In the genomic region with DNA sequence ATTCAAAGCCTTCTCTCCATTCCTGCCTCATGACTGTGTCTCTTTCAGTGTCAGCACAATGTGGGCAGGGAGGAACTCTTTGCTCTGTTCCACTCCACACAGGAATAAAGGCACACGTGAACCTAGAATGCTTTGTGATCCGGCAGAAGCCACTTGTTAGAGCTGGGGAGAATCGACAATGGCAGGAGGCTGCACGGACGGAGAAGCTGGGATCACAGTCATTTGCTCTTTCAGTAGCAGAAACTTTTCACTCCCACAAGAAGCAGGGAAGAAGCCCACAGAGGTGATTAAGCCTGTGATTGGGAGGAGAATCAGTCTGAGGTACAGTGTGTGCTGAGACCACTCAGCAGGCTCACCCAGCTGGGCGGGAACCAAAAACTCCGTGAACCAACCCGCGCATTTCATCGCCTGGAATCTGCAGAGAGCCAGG, we compare ENCODE assay signal across 9 mouse cellular contexts.
A peak's percentile ranks its signal among the peaks of the same experiment; 100 is the strongest.
DNase-seq lines count a peak whose midpoint lies in the region; ATAC-seq lines count a peak whose summit lies in the region.
"Had no signal": no experiment of that assay in that cellular context is flagged by ENCODE, and none has a peak within 500 bp of the region (broad histone marks: within the 10 kb centered on the region; RNA-seq: fewer than 3 reads in every experiment).

No protein-coding gene starts in this region.

- H3K4me2 ChIP-seq in heart, embryonic 11.5 days, result peak overlapping the region; percentile 45
- H3K4me2 ChIP-seq in hindbrain, embryonic 12.5 days (replicated peaks), result peak overlapping the region; percentile 42
- H3K4me2 ChIP-seq in midbrain, embryonic 16.5 days (ENCODE audit: low read length), result peak overlapping the region; percentile 54
- H3K4me2 ChIP-seq in liver, embryonic 12.5 days, result no peak overlapping the region

- 34% methylated on average over 10 of the region's 10 CpGs for WGBS in heart, embryonic 11.5 days (ENCODE audit: insufficient replicate concordance)
- 8% methylated on average over 10 of the region's 10 CpGs for WGBS in hindbrain, embryonic 12.5 days
- WGBS in midbrain, embryonic 16.5 days, result 4% methylated on average over 10 of the region's 10 CpGs
- WGBS in liver, embryonic 12.5 days (ENCODE audit: insufficient replicate concordance), result 30% methylated on average over 10 of the region's 10 CpGs

- intact Hi-C loops in heart, postnatal 25 days (cut with DNase I), result no loop called here

- H3K27me3 ChIP-seq in heart, embryonic 11.5 days (ENCODE audit: control insufficient read depth, insufficient read depth, low read length), result no peaks in the 10 kb centered on the region
- H3K27me3 ChIP-seq in hindbrain, embryonic 12.5 days, result 0 out of 2 replicates have a peak, but pooled peaks cover 4% of the 10 kb centered on the region
- H3K27me3 ChIP-seq in midbrain, embryonic 16.5 days (ENCODE audit: control insufficient read depth, insufficient read depth, low read depth, low read length), result no peaks in the 10 kb centered on the region
- no peaks in the 10 kb centered on the region for H3K27me3 ChIP-seq in liver, embryonic 12.5 days (replicated peaks)

- no peaks in the 10 kb centered on the region for H3K36me3 ChIP-seq in heart, embryonic 11.5 days (ENCODE audit: control insufficient read depth, insufficient read depth, low read length)
- H3K36me3 ChIP-seq in hindbrain, embryonic 12.5 days, result no peaks in the 10 kb centered on the region
- no peaks in the 10 kb centered on the region for H3K36me3 ChIP-seq in midbrain, embryonic 16.5 days (ENCODE audit: control insufficient read depth, insufficient read depth, low read length)
- H3K36me3 ChIP-seq in liver, embryonic 12.5 days, result no peaks in the 10 kb centered on the region

- no peak overlapping the region for H3K9ac ChIP-seq in heart, embryonic 11.5 days (ENCODE audit: low read depth, low read length)
- H3K9ac ChIP-seq in hindbrain, embryonic 12.5 days, result no peak overlapping the region
- H3K9ac ChIP-seq in midbrain, embryonic 16.5 days (ENCODE audit: low read depth, low read length), result 0 out of 2 replicates have a peak overlapping the region, but pooled peaks have one; percentile 10
- no peak overlapping the region for H3K9ac ChIP-seq in liver, embryonic 12.5 days

- no peak for DNase-seq in heart, postnatal 4 days
- peak; percentile 23 for DNase-seq in brain, adult 2 months (ENCODE audit: low read depth, low spot score)
- DNase-seq in adrenal gland, adult 18-20 months (ENCODE audit: low spot score in 2 of 2), result no peak
- DNase-seq in heart, postnatal 25 days (ENCODE audit: low spot score), result no peak

- no peaks in the 10 kb centered on the region for H3K4me1 ChIP-seq in heart, embryonic 11.5 days (ENCODE audit: control insufficient read depth, insufficient read depth, low read length)
- peaks cover 9% of the 10 kb centered on the region; the same call in 1 of the 2 replicates for H3K4me1 ChIP-seq in hindbrain, embryonic 12.5 days
- peaks cover 2% of the 10 kb centered on the region; the same call in 1 of the 2 replicates for H3K4me1 ChIP-seq in midbrain, embryonic 16.5 days (ENCODE audit: control insufficient read depth, insufficient read depth, low read length)
- H3K4me1 ChIP-seq in liver, embryonic 12.5 days, result no peaks in the 10 kb centered on the region

- ATAC-seq in heart, embryonic 11.5 days (replicated peaks; ENCODE audit: insufficient number of reproducible peaks, low FRiP score, low TSS enrichment), result no peak
- no peak for ATAC-seq in hindbrain, embryonic 12.5 days (ENCODE audit: low FRiP score)
- no peak for ATAC-seq in midbrain, embryonic 16.5 days
- no peak for ATAC-seq in liver, embryonic 12.5 days

- H3K4me3 ChIP-seq in heart, embryonic 11.5 days (ENCODE audit: low read depth, low read length), result no peak overlapping the region
- H3K4me3 ChIP-seq in hindbrain, embryonic 12.5 days, result peak overlapping the region; percentile 16; the same call in 1 of the 2 replicates
- peak overlapping the region; percentile 30 for H3K4me3 ChIP-seq in midbrain, embryonic 16.5 days (ENCODE audit: low read depth, low read length)
- no peak overlapping the region for H3K4me3 ChIP-seq in liver, embryonic 12.5 days
- H3K4me3 ChIP-seq: myocyte had no signal

- H3K9me3 ChIP-seq in heart, embryonic 11.5 days (replicated peaks; ENCODE audit: control insufficient read depth, low read length), result no peaks in the 10 kb centered on the region
- H3K9me3 ChIP-seq in hindbrain, embryonic 12.5 days (replicated peaks), result no peaks in the 10 kb centered on the region
- H3K9me3 ChIP-seq in midbrain, embryonic 16.5 days (replicated peaks; ENCODE audit: control insufficient read depth, low read length, poor library complexity, severe bottlenecking), result no peaks in the 10 kb centered on the region
- no peaks in the 10 kb centered on the region for H3K9me3 ChIP-seq in liver, embryonic 12.5 days (replicated peaks)

- H3K27ac ChIP-seq in heart, embryonic 11.5 days (ENCODE audit: low read depth, low read length), result no peak overlapping the region
- no peak overlapping the region for H3K27ac ChIP-seq in hindbrain, embryonic 12.5 days
- H3K27ac ChIP-seq in midbrain, embryonic 16.5 days (ENCODE audit: low read length), result no peak overlapping the region
- no peak overlapping the region for H3K27ac ChIP-seq in liver, embryonic 12.5 days

Comparison
In these comparisons a context has a peak if more than half of its experiments do, and no peak if none do; other contexts are left out.
1. H3K4me3 ChIP-seq: peak in hindbrain, embryonic 12.5 days (single experiment) and midbrain, embryonic 16.5 days (single experiment); none in heart, embryonic 11.5 days (single experiment) and liver, embryonic 12.5 days (single experiment).